Mouse (Mus musculus): ENCODE results near the gene Cfap100.

Gene Cfap100

DNA sequence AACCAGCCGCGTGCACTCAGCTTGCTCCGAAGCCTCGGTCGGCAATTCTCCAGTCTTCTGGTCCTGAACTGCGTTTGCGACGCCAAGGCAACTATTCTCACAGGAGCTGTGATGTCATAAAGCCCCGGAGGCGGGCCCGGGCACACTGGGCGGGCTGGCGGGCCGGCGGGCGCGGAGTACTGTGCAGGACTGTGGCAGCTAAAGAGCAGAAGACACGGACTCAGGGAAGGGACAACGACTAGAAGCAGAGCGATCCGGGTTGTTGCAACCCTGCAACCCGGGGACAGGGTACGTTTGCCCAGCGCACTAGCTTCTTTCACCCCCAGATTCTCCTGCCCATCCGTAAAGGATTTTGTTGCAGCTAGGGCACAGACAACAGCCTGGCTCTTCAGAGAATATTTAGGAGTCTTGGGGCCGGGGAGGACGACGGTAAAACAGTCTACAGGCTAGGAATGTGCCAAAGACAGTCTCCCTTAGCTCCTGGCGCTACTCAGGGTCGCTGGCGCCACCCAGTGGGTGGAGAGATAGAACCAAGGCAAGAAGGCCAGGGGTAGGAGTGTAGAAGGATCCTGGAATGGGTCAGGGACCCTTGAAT, at the start of gene Cfap100:
Gene Cfap100 (minus strand): TSS at position 418 of the 595 bp plus-strand sequence.
- DNase-seq = peak; percentile 73

DNA sequence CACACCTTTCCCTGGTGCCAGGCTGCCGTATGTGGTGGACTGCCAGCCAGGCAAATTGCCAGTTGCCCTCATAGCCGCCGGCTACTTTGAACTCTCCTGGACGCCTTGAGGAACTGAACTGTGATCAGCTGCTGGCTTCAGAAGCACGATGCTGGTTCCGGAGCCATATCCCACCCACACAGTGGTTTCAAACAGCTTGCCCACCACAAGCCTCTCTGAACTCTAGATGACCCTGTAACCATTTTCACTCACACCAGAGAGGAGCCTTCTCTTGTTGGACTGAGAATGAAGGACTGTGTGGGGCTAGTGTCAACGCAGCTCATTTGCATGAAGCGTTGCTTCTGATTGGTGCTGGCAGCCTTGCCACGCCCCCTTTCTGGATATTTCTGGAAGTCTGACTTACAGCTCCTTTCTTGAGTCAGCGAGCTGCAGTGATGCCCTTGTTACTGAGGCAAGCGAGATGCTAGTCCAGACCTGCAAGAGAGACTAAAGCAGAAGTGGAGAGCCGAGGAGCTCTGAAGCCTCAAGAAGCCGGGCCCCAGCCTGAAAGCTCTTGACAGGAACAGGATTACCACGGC, 48.4 kb upstream of the Cfap100 start:
- DNase-seq = no peak

DNA sequence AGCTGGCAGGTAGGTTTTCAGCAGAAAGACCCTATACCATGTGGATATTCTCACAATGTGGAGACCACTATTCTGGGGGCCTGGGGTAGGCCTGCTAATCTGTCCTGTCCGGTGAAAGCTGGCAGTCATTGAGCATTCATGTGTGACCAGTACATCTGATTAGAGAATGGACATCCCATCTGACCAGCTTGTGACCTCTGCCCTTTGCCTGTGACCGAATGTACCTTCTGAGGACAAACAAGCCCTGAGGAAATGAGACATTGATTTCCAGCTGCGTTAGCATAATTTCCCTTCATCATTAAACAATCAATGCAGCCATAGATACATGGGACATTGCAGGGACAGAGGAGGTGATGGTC, 47.2 kb upstream of the Cfap100 start:
- DNase-seq = no peak

DNA sequence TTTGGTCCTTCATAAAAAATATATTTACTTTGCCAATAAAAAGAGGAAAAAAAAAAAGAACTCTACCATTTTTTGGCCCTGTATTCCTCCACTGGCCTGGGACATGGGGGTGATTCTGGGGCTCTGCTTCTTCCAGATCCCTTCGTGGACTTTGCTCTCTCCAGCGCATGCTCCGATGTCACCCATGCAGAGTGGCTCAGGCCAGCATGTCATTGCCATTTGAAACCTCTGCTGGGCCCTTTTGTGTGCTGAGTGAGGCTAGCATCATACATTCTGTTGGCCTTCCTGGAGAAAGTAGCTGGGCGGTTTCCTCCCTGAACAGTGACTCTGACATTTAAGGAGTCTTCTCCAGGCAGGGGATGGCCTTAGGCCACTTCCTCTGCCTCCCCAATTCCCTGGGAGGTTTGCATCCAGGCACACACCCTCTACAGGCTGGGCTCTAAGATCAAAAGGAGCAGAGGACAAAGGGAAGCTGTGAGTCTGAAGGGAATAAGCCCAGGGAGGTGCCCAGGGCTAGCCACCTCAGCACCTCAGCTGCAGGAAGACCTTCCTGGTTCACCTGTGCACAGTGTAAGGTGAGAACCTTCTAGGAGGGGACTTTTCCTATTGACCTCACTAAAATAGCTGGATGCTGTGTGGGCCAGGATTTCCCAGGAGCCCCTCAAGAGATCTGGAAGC, 46.7 kb upstream of the Cfap100 start:
- DNase-seq = no peak

DNA sequence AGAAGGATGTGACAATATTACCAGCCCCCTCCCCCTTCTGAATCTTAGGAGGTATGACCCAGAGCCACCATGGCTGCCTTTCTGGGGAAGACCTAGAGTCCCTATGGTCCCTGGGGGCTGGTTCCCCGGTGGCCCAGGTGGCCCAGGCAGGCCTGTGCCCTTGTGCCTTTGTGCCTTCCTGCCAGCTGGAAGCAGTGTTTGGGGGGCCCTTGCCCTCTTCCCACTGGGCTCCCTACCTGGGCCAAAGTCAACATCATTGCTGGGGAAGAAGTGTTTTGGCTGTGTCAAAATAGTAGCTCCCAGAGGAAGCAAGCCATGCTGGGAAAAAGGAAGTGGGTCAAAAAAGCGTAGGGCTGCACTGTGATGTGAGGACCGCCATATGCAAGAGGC, 45.8 kb upstream of the Cfap100 start:
- no peak for DNase-seq

DNA sequence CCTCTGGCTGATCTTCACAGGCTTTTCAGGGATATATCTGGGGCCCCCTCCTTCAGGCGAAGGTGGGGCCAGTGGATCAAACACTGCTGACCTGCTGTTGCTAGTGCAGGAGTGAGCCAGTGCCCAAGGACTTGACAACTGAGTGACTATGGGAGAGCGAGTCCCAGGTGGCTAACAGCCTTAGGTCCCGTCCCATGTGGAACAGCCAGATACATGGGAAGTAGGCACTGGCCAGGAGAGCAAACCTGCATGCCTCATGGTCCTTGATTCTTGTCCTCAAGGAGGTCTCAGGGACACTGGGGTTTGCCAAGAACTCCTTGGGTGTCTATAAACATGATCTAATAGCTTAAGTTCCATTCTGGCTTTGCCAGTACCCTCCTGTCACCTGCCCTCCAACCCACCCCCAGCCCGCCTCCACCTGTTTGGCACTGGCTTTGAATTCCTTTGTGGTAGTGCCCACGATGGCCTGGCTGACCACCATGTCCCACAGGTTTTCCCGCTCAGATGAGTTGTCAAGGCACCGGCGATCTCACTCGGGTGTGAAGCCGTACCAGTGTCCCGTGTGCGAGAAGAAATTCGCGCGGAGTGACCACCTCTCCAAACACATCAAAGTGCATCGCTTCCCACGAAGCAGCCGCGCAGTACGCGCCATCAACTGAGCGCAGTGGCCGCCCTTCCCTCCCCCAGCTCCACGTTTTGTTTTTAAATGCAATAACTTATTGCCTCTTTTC, 45.2 kb upstream of the Cfap100 start:
- DNase-seq = no peak

DNA sequence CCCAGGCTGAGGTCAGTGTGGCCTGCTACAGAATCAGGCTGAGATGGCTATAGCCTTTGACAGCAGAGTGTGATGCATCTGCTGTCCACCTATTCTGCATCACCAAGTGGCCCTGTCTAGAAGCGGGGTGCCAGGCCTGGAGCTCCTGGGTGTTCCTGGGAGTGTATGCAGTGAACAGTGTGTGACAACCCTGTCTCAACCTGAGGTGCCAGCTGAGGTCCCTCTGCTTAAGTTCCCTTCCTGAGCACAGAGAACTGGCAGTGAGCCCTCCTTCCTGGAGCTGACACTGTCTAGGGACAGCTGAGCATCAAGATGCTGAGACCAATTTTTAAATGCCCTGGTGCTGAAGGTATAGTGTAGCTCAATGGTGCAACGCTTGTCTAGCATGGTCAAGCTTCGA, 44.1 kb upstream of the Cfap100 start:
- DNase-seq = no peak

DNA sequence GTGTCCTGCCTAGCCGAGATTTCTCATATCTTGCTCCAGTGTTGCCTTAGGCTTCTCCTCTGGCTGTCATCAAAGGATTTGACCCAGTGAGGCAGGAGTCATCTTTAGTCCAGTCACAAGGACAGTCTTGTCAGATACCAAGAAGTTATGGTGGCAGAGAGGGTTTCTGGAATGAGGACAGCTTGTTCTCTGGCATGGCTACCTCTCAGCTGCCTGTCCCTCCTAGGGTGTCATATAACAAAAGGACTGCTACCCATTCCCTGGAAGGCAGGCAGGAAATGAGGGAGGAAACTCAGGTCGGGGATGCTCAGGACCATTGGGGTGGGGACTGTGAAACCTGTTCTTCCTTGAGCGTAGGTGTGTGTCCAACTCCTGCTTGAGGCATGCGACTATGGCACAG, 43.5 kb upstream of the Cfap100 start:
- no peak for DNase-seq

DNA sequence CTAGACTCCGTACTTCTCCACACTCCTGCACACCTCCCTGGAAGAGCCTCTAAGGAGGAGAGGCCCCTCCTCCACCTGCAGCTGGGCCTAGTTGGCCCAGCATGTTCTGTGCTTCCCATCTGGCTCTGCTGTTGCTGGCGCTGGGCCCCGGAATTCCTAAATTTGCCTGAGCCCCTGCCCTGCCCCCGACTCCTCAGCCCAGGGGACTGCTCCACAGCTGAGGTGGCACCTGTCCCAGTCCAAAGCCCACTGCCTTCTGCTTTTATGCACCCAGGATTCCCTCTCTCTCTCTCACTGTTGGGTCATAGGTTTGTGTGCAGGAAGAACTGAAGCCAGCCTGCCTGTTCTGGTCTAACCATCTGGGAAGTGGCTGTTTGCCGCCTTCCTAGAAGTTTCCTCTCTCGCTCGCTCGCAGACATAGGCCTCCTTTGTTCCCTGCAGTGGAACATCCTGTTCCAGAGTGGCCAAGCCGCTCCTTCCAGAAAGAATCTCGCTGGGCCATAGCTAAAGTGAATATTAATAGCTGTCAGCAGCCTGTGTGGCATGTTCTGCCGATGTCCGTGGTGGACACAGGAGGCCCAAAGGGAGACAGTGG, 42.4 kb upstream of the Cfap100 start:
- peak; percentile 65 for DNase-seq

DNA sequence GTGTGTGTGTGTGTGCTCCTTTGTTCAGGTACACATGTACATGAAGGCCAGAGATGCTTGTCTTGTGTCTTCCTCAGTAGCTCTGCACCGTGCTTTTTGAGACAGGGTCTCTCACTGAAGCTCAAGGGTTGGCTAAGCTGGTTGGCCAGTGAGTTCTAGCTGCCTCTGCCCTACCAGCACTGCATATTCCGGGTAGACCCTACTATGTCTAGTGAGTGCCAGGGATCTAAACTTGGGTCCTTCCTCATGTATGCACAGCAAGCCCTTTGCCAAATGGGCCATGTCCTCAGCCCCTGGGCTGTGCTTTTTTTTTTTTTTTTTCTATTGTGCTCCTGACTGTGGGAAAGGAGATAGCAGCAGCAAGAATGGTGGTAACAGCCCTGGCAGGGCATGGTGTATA, 41.7 kb upstream of the Cfap100 start:
- DNase-seq = no peak

DNA sequence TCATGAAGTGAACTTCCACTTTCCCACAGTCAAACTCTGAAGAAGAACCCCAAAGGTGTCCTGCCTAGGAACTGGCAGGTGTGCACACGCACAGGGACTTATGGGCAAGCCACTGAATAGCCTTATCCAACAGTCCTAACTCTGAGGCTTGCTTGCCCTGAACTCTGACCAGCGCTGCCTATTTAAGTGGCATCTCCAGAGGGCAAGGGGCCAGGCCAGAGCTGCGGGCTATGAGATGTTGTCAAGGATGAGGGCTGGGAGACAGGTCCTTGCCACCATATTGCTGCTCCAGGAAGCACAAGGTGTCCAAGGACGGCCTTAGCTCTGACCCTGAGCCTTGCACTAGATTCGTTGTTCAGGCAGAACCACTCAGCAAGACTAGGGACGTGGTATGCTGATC, 40.4 kb upstream of the Cfap100 start:
- DNase-seq = no peak

DNA sequence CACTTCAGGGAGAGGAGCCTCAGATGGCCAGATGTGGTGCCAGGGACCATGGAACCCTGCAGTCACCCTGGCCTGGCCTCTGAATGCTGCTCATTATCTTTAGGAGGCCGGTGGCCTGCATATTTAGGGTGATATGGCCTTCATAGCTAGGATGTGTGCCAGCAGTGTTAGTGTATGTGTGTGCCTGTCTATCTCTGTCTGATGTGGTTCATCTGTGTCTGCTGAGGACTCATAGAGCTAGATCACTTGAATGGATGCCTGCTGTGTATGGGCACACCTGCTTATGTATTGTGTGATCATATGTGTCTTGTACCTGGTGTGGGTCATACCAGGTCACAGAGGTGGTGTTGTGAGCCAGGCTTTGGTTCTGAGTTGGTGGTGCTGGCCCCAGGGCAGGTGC, 39.6 kb upstream of the Cfap100 start:
- DNase-seq = no peak

DNA sequence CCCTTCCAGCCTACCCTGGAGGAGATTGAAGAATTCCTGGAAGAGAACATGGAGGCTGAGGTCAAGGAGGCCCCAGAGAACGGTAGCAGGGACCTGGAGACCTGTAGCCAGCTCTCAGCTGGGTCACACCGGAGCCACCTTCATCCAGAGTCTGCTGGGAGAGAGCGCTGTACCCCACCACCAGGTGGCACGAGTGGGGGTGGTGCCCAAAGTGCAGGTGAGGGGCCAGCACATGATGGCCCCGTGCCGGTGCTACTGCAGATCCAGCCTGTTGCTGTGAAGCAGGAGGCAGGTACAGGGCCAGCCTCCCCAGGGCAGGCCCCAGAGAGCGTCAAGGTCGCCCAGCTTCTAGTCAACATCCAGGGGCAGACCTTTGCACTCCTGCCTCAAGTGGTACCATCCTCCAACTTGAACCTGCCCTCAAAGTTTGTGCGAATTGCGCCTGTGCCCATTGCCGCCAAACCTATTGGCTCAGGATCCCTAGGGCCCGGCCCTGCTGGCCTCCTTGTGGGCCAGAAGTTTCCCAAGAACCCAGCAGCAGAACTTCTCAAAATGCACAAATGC, 38.3 kb upstream of the Cfap100 start:
- DNase-seq = no peak

DNA sequence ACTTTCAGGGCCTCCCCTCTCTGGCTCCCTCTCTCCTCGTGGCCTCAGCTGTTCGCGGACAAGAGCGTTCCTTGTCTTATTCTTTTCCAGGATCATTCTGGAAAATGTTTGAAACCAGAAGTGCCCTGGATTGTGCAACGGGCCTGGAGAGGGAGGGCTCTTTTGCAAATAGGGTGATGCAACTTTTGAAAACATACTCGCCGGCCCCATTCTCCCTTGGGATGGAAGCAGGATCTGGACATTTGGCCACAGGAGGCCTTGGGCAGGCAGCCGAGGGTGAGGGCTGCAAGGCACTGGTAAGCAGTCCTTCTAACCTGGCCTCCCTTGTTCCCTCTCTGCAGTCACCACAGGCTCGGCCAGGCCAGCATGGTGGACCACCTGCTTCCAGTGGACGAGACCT, 37.5 kb upstream of the Cfap100 start:
- no peak for DNase-seq

DNA sequence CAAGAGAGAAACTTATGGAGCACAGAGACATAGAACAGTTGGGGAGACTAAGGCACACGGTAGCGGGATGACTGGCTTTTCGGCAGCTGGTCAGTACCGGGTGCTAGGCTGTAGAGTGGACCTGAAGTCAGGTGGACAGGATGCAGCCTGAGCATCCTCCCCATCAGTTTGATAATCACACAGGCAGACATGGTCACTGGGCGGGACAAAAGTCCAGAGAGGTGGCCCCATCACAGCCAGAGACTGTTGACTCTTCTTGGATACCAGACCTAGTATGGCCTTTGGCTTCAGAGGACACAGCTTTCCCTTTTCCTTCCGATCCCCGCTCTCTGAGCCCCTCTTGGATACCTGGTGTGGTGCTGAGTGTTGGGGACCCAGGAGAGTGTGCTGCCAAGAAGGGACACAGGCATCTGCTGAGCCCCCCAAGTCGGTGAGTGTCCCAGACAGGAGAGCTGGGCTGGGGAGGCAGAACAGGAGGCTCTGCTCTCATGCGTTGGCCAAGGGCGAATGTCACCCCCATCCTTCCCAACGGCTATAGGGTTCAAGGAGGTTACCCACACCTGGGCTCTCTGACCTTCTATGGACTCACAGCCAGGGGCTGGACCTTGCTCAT, 36.5 kb upstream of the Cfap100 start:
- DNase-seq = no peak

DNA sequence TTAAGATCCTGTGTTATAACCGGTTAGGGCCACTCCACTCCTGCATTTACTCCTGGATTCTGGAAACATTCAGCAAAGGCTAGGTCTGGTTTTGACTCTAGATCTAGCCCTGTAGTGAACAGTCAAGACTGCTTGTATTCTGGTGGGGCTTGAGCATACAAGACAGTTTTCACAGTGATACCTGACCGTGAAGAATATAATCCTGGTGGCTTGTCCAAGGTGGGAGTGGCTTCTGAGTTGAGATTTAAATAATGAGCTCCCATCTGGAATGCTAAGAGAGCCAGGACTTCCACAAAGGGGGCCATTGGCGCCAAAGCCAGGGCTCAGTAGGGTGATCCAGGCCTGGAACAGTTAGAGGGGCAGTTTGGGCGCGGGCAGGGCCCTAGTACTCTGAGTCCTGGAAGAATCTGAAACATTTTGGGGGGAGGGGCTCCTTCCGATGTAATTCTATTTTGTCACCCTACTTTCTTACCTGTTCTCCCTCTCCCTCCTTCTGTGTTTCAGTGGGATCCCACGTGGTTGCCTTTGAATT, 35.4 kb upstream of the Cfap100 start:
- no peak for DNase-seq

DNA sequence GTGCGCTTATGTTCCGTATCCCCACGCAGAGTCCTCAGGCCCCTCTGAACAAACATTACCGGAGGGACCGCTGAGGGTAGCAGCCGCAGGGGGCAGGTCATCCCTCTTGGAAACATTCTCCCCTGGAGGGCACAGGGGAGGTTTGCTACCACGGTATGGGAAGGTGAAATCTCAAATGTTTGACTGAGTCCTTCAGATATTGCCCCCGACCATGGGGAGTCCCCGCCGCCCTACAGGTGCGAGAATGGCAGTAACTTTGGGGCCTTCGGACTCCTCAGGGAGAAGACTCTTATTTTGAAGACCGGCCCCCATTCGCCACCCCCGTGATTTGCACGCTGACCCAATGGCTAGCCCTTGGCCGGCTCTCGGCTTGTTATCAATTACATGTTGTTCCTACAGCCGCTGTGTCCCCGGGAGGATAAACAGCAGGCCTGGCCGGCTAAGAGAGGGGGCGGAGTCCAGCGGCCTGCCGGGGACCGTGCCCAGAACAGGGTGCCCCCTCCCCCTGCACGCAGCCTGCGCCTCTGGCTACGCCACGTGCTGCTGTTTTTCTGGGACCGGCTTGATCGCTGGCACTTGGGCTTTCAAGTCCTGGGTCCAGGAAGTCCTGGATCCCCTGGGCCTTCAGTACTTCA, 34.7 kb upstream of the Cfap100 start:
- DNase-seq = peak; percentile 85

DNA sequence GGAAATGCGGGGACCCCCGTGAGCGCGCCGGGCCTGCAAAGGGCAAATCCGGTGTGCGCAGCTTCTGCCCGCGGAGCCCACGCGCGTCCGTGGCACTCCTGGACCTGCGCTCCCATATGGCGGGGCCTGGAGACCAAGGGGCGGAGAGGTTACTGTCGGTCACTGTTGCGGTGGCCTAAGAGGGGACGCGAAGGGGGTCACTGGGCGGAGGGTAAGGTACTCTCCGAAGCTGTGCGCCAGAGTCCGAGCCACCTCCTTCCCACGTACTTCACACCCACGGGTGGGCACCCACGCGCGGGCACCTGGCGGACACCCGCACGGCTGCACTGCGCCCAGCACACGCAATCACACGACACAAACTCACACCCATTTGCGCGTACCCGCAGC, 34.2 kb upstream of the Cfap100 start:
- peak; percentile 42 for DNase-seq

DNA sequence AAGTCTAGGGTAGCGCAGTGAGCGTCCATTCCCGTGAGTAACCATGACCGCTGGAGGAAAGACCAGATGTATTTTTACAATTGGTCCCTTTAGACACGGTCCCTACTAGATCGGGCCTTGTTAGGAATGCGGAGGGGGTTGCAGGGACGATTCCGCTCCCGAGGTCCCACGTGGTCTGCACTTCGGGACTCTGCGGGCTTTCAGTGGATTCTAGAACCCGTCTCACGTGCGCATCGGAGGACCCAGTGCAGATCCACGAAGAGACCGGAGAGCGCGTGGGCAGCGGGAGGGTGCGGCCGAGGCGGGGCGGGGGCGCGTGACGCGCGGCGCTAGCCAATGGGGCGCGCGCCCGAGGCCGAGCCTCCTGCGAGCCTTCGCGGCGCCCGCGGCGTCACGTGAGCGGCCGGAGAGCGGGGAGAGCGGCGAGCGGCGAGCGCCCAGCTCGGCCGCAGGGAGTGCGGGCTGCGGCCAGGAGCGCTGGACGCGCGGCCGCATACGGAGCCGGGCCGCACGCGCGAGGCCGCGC, 33.6 kb upstream of the Cfap100 start, which contains the start of gene Klf15:
Gene Klf15 (plus strand): TSS at position 396 of the 526 bp plus-strand sequence.
- peak; percentile 89 for DNase-seq

DNA sequence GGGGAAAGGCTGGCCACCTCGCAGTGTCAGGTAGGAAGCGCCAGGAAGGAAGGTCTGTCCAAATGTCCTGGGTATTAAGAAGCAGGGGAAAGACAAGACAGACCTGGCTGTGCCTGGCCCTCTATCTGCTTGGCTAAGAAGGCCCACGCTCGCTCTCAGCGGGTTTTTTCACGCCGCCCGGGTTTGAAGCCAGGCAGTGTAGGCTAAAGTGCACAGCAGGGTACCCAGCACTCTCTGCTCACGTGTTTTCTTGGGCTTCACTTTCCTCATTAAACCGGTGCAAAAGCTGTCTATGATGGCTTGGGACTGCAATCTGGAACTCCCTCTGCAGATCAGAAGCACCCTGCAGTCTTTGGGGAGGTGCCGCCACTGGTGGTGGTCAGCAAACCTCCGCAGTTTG, 33.2 kb upstream of the Cfap100 start:
- DNase-seq = no peak

DNA sequence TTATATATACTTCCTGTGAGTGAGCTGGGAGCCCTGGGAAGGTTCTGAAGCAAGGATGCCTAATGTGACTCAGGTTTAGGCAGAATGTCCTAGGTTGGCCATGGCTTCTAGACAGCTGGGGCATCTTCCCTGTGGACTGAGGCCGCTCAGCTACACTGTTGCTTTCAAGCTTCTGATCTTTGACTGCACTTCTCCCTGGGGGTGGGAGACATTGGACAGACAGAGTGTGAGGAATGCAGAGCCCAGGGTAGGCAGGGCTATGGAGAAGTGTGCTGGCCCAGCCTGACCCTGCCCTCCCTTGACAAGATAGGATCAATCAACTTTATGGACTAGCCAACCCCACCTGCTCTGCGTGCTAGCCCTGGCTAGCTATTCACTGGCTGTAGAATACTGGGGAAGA, 32.6 kb upstream of the Cfap100 start:
- no peak for DNase-seq

DNA sequence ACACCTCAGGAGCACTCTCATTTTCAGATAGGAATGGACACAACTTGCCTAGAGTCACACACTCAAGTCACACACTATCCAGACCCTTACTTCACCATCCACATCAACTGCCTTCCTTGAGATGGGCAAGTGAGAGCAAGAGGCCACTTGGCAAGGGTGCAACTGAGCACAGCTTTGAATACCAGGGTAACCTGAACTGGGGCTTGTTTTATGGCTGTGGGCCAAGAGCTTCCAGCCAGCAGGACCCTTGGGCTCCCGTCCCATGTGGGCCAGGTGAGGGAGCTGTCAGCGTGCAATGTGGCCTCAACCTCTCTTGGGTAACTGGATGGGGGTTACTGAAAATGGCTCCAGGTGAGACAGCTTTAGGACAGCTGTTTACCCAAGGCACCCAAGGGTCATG, 28.8 kb upstream of the Cfap100 start:
- DNase-seq = no peak

Measured in right cerebral cortex, postnatal 25 days (tissue).